ENCODE assay signal across 10 mouse cellular contexts in genomic region chr6:15721716-15722031, GRCm38 (mm10). TPM values are rescaled to one million over a fixed set of nuclear protein-coding genes. Genes with fewer than 3 reads are reported as not detected.
DNase-seq lines count a peak whose midpoint lies in the region; ATAC-seq and TF ChIP-seq lines count a peak whose summit lies in the region.
"Had no signal": no experiment of that assay in that cellular context is flagged by ENCODE, and none has a peak within 500 bp of the region (broad histone marks: within the 10 kb centered on the region; RNA-seq: fewer than 3 reads in every experiment).

No protein-coding gene starts in this region.

- H3K4me2 ChIP-seq in kidney, postnatal 0 days (ENCODE audit: low read length): peak overlapping the region; percentile 81
- peak overlapping the region; percentile 85 for H3K4me2 ChIP-seq in embryonic facial prominence, embryonic 15.5 days (replicated peaks)
- peak overlapping the region; percentile 93 for H3K4me2 ChIP-seq in intestine, postnatal 0 days (replicated peaks; ENCODE audit: low read depth)
- peak overlapping the region; percentile 94 for H3K4me2 ChIP-seq in neural tube, embryonic 12.5 days (replicated peaks)

- H3K9ac ChIP-seq in kidney, postnatal 0 days (ENCODE audit: low read depth, low read length): peak overlapping the region; percentile 83
- peak overlapping the region; percentile 62 for H3K9ac ChIP-seq in embryonic facial prominence, embryonic 15.5 days
- peak overlapping the region; percentile 81 for H3K9ac ChIP-seq in intestine, postnatal 0 days (ENCODE audit: low read depth, low read length)
- no peak overlapping the region for H3K9ac ChIP-seq in neural tube, embryonic 12.5 days

- no peak for TF ChIP-seq CTCF in kidney, postnatal 0 days (IDR thresholded peaks at IDR 0.05; ENCODE audit: low read depth)
- no peak for TF ChIP-seq CTCF in intestine, postnatal 0 days (IDR thresholded peaks at IDR 0.05; ENCODE audit: low read depth)

- no peaks in the 10 kb centered on the region for H3K27me3 ChIP-seq in kidney, postnatal 0 days (ENCODE audit: insufficient read depth, low read length)
- H3K27me3 ChIP-seq in embryonic facial prominence, embryonic 15.5 days: no peaks in the 10 kb centered on the region
- H3K27me3 ChIP-seq in intestine, postnatal 0 days (replicated peaks; ENCODE audit: control insufficient read depth, insufficient read depth, low read length): no peaks in the 10 kb centered on the region
- H3K27me3 ChIP-seq in neural tube, embryonic 12.5 days (replicated peaks): peaks cover 3% of the 10 kb centered on the region; the same call in 1 of the 2 replicates
- H3K27me3 ChIP-seq: Patski had no signal

- peaks cover 5% of the 10 kb centered on the region; the same call in 1 of the 2 replicates for H3K4me1 ChIP-seq in kidney, postnatal 0 days (replicated peaks; ENCODE audit: insufficient read depth, low read length)
- H3K4me1 ChIP-seq in embryonic facial prominence, embryonic 15.5 days: peaks cover 13% of the 10 kb centered on the region; the same call in 1 of the 2 replicates
- H3K4me1 ChIP-seq in intestine, postnatal 0 days (replicated peaks; ENCODE audit: control insufficient read depth, insufficient read depth, low read length): no peaks in the 10 kb centered on the region
- H3K4me1 ChIP-seq in neural tube, embryonic 12.5 days: peaks cover 6% of the 10 kb centered on the region; the same call in 1 of the 2 replicates

- 20% methylated on average over 5 of the region's 5 CpGs for WGBS in kidney, postnatal 0 days
- 5% methylated on average over 5 of the region's 5 CpGs for WGBS in embryonic facial prominence, embryonic 15.5 days
- 30% methylated on average over 5 of the region's 5 CpGs for WGBS in intestine, postnatal 0 days
- 47% methylated on average over 5 of the region's 5 CpGs for WGBS in neural tube, embryonic 12.5 days

- H3K36me3 ChIP-seq in kidney, postnatal 0 days (ENCODE audit: insufficient read depth, low read length): no peaks in the 10 kb centered on the region
- no peaks in the 10 kb centered on the region for H3K36me3 ChIP-seq in embryonic facial prominence, embryonic 15.5 days
- no peaks in the 10 kb centered on the region for H3K36me3 ChIP-seq in intestine, postnatal 0 days (ENCODE audit: control insufficient read depth, insufficient read depth)
- no peaks in the 10 kb centered on the region for H3K36me3 ChIP-seq in neural tube, embryonic 12.5 days

- DNase-seq in kidney, postnatal 0 days (ENCODE audit: low spot score): no peak
- DNase-seq in kidney, postnatal 25 days: no peak
- DNase-seq in spleen, postnatal 14 days (ENCODE audit: low spot score in 2 of 2): no peak
- DNase-seq in left cerebral cortex, postnatal 14 days (ENCODE audit: low spot score in 2 of 2): no peak
- DNase-seq in adrenal gland, postnatal 4 days (ENCODE audit: low spot score in 2 of 2): no peak
- DNase-seq: layer of hippocampus, adult 9-11 months had no signal

- ATAC-seq in kidney, postnatal 0 days (replicated peaks; ENCODE audit: low FRiP score, low read depth): no peak
- ATAC-seq in embryonic facial prominence, embryonic 15.5 days (ENCODE audit: insufficient number of reproducible peaks, low FRiP score, low TSS enrichment, low read depth): no peak
- ATAC-seq in intestine, postnatal 0 days: no peak
- no peak for ATAC-seq in neural tube, embryonic 12.5 days (ENCODE audit: low FRiP score, low read depth)

- peak overlapping the region; percentile 80; the same call in 1 of the 2 replicates for H3K27ac ChIP-seq in kidney, postnatal 0 days
- H3K27ac ChIP-seq in embryonic facial prominence, embryonic 15.5 days (replicated peaks): peak overlapping the region; percentile 85
- H3K27ac ChIP-seq in intestine, postnatal 0 days (ENCODE audit: low read depth, low read length): no peak overlapping the region
- H3K27ac ChIP-seq in neural tube, embryonic 12.5 days: no peak overlapping the region

- H3K9me3 ChIP-seq in kidney, postnatal 0 days (replicated peaks; ENCODE audit: low read length): no peaks in the 10 kb centered on the region
- no peaks in the 10 kb centered on the region for H3K9me3 ChIP-seq in embryonic facial prominence, embryonic 15.5 days (replicated peaks)
- no peaks in the 10 kb centered on the region for H3K9me3 ChIP-seq in intestine, postnatal 0 days (ENCODE audit: control insufficient read depth)
- no peaks in the 10 kb centered on the region for H3K9me3 ChIP-seq in neural tube, embryonic 12.5 days

- intact Hi-C loops in left cerebral cortex, postnatal 14 days (cut with DNase I): no loop called here

- peak overlapping the region; percentile 69 for H3K4me3 ChIP-seq in kidney, postnatal 0 days (replicated peaks; ENCODE audit: low read depth, low read length)
- peak overlapping the region; percentile 64 for H3K4me3 ChIP-seq in embryonic facial prominence, embryonic 15.5 days (replicated peaks)
- H3K4me3 ChIP-seq in intestine, postnatal 0 days (ENCODE audit: low read depth, low read length): peak overlapping the region; percentile 77
- peak overlapping the region; percentile 58 for H3K4me3 ChIP-seq in neural tube, embryonic 12.5 days

RNA-seq across cellular contexts. Expression of gene Mdfic, which starts 1.2 kb away (rescaled TPM):
- 4.4 and 4.6 TPM in 2 replicates for polyA plus RNA-seq in kidney, postnatal 0 days (2015; fragmentation: Nextera tagmentation; extraction: Ambion mirVana)
- 7.4 and 7.6 TPM in 2 replicates for polyA plus RNA-seq in embryonic facial prominence, embryonic 15.5 days (2015; fragmentation: Nextera tagmentation; extraction: Ambion mirVana)
- 2.3 TPM in 2 replicates for polyA plus RNA-seq in intestine, postnatal 0 days (2015; fragmentation: Nextera tagmentation; extraction: Ambion mirVana)
- 2.0 and 2.8 TPM in 2 replicates for polyA plus RNA-seq in neural tube, embryonic 12.5 days (2016; fragmentation: Nextera tagmentation; extraction: Ambion mirVana)
- total RNA-seq in left cerebral cortex, postnatal 14 days (2021): 1 to 10 TPM; 2.4 to 2.9 TPM
- 10 to 100 TPM; 51.5 to 56.2 TPM for total RNA-seq in adrenal gland, postnatal 4 days (2021)

Comparison
In these comparisons a context has a peak if more than half of its experiments do, and no peak if none do; other contexts are left out.
1. H3K27ac ChIP-seq: peak in kidney, postnatal 0 days (single experiment) and embryonic facial prominence, embryonic 15.5 days (single experiment); none in intestine, postnatal 0 days (single experiment) and neural tube, embryonic 12.5 days (single experiment).
2. Peak in every context shown above with its lines, with median percentiles within 50 percentile points of each other: H3K4me2 ChIP-seq and H3K4me3 ChIP-seq.